Mouse (Mus musculus): Measurements from ENCODE around the gene Btg1.

The Btg1 gene

GRCm38 (mm10) chr10:96632271-96633144, 15.7 kb downstream of the Btg1 start:
- DNase-seq = no peak

- no peak for DNase-seq
Measured at GRCm38 (mm10) chr10:96633145-96633516, 16.3 kb downstream of the Btg1 start.

- DNase-seq = no peak
Measured at GRCm38 (mm10) chr10:96635472-96635871, 18.7 kb downstream of the Btg1 start.

GRCm38 (mm10) chr10:96638477-96638876, 21.7 kb downstream of the Btg1 start:
- DNase-seq = no peak

- no peak for DNase-seq
Measured at GRCm38 (mm10) chr10:96642014-96642413, 25.2 kb downstream of the Btg1 start.

GRCm38 (mm10) chr10:96642751-96643150, 25.9 kb downstream of the Btg1 start:
- DNase-seq = no peak

GRCm38 (mm10) chr10:96645183-96645582, 28.4 kb downstream of the Btg1 start:
- DNase-seq = no peak

- peak; percentile 67 for DNase-seq
Measured at GRCm38 (mm10) chr10:96646024-96646866, 29.4 kb downstream of the Btg1 start.

GRCm38 (mm10) chr10:96646867-96647462, 30.2 kb downstream of the Btg1 start:
- no peak for DNase-seq

GRCm38 (mm10) chr10:96648161-96648561, 31.4 kb downstream of the Btg1 start:
- DNase-seq = peak; percentile 73

- no peak for DNase-seq
Measured at GRCm38 (mm10) chr10:96649524-96649923, 32.7 kb downstream of the Btg1 start.

- DNase-seq = no peak
Measured at GRCm38 (mm10) chr10:96652372-96652771, 35.6 kb downstream of the Btg1 start.

GRCm38 (mm10) chr10:96653030-96653429, 36.2 kb downstream of the Btg1 start:
- DNase-seq = no peak

GRCm38 (mm10) chr10:96654079-96654478, 37.3 kb downstream of the Btg1 start:
- DNase-seq = no peak

- no peak for DNase-seq
Measured at GRCm38 (mm10) chr10:96654576-96654975, 37.8 kb downstream of the Btg1 start.

- DNase-seq = no peak
Measured at GRCm38 (mm10) chr10:96655066-96655465, 38.3 kb downstream of the Btg1 start.

GRCm38 (mm10) chr10:96656176-96656575, 39.4 kb downstream of the Btg1 start:
- DNase-seq = no peak

- DNase-seq = peak; percentile 69
Measured at GRCm38 (mm10) chr10:96658906-96659305, 42.1 kb downstream of the Btg1 start.

- no peak for DNase-seq
Measured at GRCm38 (mm10) chr10:96660280-96660985, 43.6 kb downstream of the Btg1 start.

GRCm38 (mm10) chr10:96662976-96663375, 46.2 kb downstream of the Btg1 start:
- DNase-seq = no peak

- DNase-seq = no peak
Measured at GRCm38 (mm10) chr10:96663739-96664430, 47.1 kb downstream of the Btg1 start.

Data from cerebellum, adult 8-10 months (tissue).